Mouse (Mus musculus) gastrocnemius, postnatal 14 days (tissue): ENCODE data around the gene Dennd1a. TPM values are rescaled to one million over a fixed set of nuclear protein-coding genes. Genes with fewer than 3 reads are reported as not detected.
"Not testable (repeated sequence)": the region's sequence is repeated elsewhere in the genome, so short reads cannot be mapped to it uniquely, and the experiment has no call there.

Experiments used
- DNase-seq: peaks from one replicate; pipeline ENCODE4 v3.0.0; 2021; ENCODE audit warnings: mixed read lengths
- intact Hi-C: fragments of 180-260 bp; cut with DNase I; formaldehyde crosslinking; loops from one replicate; pipeline ENCODE4 v1.15.1; 2025; ENCODE audit warnings: low total_unique reads
- total RNA-seq, 2 experiments: library from RNA; stranded (reverse); gene quantifications; 2 replicates each; pipeline ENCODE4 v1.2.3; 2021

Gene Dennd1a
- total RNA-seq, 2 experiments from 2014 or later, result 17.5 to 20.4 TPM

DNA sequence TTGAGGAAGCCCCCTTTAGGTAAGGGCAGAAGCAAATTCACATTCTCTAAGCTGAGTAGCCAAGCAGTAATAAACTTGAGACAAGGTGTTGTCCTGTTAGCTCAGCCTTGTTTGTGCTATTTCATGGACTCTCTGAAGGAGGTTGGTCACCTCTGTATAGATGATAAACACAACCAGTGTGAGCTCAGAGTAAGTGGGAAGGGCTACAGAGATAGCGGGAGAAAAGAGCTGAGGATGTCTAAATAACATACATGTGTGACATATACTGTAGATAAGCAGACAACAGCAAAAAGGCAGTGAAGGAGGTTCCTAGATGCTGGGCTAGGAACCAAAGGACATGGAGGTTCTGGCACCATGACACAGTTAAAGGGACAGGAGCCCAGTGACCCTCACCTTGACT is 286.2 kb downstream of the Dennd1a start:
- no peak for DNase-seq
- intact Hi-C loops, result no loop called here

DNA sequence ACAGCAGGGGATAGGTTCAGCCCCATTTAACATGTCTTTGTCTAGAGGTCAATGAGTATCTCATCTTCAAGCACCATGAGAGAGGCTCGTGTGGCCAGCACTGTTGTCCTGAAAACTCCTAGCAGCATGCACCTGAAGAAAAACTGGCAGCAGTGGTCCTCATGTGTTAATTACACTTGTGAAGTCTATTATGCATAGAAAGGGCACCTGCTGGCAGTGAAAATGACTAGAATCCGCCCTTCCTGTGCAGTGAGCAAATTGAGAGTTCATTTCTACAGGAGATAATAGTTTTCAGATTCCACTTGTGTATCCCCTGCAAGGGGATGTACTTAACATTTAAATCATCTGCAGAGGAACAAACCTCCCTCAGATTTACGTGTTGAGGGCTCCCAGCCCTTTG is 289.2 kb downstream of the Dennd1a start:
- intact Hi-C loops, result no loop called here
- no peak for DNase-seq

DNA sequence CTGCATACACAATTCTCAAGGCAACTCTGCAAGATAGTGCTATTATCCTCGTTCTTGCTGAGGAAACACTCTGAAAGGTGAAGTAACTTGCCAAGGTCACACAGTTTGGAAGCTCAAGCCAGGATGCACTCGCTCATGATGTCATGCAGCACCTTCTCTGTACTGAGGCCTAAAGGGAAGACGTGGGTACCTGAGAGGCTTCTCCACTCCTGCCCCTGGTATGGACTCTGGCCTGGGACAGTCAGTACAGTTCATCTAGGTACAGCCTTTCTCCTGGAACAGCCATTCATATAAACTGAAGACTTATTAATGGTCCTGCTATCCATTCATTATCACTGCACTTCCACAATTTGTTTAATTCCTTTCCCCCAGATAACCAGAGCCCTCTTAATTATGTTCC is 298.1 kb downstream of the Dennd1a start:
- intact Hi-C loops, result no loop called here
- DNase-seq, result no peak

DNA sequence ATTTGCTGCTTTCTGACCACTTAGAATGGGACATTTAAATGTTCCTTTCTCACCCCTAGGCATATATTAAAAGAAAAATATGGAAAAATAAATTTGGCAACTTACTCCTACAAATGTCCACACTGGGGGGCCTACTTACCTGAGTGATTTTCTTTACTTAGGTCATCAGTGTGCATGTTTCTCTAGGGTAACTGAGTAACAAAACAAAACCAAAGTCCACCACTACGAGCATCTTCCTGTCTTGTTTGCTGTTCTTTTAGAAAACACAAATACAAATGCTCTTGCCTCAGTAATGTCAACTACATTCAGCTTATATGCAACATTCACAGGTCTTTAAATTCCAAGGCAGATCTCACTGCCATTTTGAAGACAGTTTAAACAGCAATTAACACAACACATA is 298.9 kb downstream of the Dennd1a start:
- no peak for DNase-seq
- intact Hi-C loops, result no loop called here

DNA sequence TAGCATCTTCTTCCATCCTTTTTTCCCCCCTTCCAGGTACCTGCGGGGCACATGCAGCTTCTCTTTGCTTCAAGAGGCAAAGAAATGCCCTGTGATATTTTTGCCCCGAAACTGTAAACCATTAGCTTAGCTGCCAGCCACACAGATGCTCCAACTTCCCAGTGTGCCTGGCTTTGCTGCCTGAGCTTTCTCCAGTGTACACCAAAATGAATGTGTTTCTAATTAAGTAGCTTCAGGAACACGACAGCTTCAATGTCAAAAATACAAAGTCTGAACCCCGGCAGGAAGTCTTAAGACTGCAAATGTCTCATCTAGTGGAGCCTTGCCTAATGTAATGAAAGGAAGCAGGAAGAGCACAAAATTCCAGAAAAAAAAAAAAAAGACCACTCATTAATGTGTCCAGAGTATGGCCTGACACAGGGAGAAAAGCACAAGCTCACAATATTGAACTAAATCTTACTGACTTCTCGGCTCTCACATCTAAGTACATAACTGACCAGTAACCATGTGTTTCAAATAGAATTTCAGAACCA is 301.4 kb downstream of the Dennd1a start:
- DNase-seq, result no peak
- intact Hi-C loops, result no loop called here

DNA sequence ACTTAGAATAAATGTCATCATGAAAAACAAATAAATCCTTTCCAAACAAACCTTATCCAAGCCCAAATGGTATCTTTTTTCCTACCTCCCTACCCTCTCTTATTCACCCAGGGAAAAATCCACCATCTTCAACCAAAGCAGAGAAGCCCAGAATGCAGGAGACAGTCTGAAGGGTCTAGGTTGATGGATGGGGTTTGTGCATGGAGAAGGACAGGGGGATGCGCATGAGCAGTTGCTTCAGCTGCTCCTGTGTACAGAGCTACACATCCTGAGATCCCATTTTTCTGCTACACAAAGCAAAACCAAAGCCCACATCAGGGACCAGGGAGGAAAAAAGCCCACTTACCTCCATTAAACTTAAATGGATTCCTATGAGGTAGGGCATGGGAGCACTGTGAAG is 304.5 kb downstream of the Dennd1a start:
- DNase-seq, result no peak
- intact Hi-C loops, result no loop called here

DNA sequence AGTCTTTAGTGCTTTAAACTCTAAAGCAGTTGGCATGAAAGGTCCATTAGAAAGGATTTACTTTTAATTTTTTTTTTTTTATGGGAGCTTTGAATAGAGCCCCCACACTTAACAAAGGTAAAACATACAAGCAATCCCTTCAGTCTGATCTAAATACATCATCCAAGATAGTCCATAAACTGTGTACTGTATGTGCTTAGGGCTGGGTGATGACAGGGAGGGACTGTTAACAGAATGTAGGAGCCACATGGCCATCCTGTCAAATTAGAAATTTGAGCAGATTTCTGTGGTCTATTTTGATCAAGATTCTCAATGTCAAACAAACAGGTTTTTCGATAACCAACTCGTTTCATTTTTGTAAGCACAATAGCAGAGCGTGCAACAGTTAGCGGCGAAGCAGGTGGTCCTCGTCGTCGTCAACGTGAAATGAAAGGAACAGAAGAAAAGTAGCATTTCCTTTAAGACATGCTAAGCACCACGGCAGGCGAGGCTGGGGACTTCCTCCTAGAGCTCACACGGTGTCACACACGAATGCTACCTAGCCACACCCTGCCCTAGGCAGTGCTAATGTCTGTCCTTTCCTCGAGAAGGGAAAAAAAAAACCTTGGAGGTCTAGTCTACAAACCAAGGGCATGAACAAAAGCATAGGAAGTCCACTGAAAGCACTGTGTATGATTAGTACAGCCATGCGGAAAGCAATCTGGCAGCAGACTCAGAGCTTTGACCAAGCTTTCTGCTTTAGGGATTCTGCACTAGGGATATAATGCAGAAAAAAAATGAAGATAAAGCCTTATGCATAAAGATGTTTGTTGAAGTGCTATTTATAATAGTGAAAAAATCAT is 305.4 kb downstream of the Dennd1a start:
- intact Hi-C loops, result no loop called here

DNA sequence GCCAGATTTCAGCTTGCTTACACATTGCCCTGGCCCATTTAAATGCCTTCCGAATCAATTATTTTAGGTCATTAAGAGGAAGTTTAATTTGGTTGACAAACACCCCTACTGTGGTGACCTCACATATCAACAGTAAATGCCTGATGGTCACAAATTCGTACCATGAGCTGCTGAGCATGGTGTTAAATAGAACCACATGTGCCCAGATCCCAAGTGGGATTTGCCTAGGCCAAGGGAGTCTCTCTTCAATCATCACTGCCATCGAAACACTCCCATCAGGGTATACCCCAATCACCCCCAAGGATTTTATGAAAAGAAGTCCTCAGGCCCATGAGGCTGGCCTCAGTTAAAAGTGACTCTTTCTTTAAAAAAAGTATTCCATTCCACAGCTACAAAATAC is 313.0 kb downstream of the Dennd1a start:
- no peak for DNase-seq
- intact Hi-C loops, result no loop called here

More for the DNA sequence above, 305.4 kb downstream of the Dennd1a start:
- DNase-seq, result no peak

DNA sequence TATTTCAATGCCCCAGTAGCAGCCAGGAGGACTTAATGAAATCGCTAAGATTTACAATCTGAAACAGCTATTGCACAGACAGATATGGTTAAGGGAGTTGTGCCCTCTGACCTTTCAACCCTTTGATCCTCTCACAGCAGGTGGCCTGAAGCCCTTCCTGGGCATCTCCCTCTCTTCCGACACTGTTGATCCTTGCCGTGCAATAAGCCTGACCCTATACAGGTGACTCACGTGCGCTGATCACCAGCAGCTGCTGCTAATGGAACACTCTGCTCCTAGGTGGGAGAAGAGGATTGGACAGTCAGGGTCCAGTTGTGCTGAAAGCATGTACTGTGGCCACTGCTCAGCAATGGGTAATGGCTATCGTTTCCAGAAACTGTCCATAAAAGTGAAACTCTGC is 314.6 kb downstream of the Dennd1a start:
- DNase-seq, result no peak
- intact Hi-C loops, result no loop called here

DNA sequence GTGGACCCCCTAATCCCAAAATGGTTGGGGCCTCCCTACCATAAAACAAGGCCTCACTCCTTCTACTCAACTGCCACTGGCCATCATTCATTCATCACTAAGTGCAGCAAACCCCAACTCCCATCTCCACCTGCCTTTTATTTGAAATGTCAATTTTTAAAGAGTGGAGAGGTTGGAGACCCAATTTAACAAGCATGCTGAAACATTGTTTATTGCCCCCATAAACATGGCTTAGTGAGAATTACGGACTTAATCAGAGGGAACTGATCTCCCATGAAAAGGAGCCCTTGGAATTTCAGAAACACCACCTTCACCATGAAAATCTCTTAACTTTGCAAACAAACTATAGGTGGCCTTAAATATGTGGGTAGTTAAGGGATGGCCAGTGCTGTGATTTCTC is 315.5 kb downstream of the Dennd1a start:
- intact Hi-C loops, result no loop called here
- DNase-seq, result no peak

DNA sequence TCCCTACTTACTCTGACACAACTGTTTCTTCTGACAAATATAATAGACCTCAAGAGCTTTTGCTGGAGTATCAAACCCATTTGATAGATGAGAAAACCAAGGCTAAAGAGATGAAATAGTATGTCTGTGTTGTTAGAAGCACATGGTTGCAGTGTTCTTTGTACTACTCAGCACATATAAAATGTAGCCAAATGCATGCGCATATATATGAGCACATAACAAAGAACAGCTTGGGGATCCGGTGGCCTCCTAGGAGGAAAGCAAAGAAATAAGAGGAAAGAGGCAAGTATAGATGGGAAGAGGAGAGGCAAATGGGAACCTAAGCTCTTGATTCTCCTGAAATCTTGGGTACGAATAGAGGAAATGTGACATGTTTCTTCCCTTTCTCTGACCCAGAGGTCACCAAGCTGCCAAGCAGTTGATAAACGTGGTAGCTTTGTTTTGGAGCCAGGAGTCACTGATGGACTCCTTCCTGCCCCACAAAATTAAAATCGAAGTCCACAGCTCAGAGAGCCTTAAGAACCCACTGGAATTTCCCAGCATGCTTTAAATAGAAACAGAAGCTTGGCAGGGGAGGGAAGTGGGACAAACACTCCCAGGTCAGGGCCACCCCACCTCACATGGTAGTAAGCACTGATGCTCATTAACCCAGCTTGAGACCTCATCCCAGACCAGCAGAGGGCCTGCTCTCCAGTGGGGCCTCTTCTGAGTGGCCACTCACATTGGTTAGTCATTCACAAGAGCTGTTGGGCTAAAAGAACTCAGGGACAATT is 317.3 kb downstream of the Dennd1a start:
- intact Hi-C loops, result no loop called here
- no peak for DNase-seq

DNA sequence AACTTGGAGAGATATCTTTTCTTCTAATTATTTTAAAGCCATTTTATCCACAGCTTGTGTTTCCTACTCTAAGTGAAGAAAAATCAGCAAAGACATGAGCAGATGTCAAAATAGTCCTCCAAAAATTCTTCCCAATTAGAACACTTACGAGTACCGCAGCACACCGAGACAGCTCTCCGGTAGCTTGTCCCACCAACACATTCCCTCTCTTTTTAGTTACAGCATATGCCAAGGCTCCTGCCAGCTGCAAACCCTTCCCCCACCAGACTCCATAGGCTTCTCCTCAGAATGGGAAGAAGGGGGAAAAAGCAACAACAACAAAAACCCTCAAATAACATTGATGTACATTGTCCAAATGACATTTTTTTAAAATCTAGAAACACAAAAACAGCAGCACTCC is 322.7 kb downstream of the Dennd1a start:
- DNase-seq, result no peak
- intact Hi-C loops, result no loop called here

DNA sequence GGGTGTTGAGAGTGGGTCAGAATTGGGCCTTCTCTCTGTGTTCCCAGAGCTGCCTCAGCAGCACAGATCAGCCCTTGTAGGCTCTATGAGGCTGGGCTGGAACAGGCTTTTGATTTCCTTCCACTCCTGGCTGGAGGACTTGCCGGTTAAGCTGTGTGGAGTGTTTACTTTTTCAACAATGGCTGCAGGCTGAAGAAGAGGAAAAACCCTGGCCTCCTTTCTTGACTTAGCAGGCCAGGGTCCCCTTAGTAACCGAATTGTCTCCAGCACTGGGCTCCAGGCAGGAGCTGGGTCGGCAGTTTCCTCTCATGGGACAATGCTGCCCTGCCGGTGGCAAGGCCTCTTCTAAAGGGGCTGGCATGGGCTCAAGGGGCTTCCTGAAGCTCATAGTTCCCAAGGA is 323.8 kb downstream of the Dennd1a start:
- DNase-seq, result no peak

DNA sequence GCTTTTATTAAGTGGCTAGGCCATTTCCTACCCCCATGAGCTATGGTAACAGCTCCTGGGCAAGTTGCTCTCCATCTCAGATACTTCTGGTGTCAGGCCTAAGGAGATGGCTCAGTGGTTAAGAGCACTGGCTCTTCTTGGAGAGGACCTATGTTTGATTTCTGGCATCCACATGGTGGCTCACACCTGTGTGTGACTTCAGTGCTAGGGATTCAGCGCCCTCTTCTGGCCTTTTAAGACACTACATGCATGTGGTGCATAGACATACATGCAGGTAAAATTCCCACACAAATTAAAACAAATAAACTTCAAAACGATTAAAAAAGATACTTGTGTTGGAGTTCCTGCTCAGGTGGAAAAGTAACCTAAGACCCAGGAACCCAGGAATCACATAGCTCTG is 338.8 kb downstream of the Dennd1a start:
- intact Hi-C loops, result no loop called here
- DNase-seq, result no peak

More for the DNA sequence above, 323.8 kb downstream of the Dennd1a start:
- intact Hi-C loops, result no loop called here

DNA sequence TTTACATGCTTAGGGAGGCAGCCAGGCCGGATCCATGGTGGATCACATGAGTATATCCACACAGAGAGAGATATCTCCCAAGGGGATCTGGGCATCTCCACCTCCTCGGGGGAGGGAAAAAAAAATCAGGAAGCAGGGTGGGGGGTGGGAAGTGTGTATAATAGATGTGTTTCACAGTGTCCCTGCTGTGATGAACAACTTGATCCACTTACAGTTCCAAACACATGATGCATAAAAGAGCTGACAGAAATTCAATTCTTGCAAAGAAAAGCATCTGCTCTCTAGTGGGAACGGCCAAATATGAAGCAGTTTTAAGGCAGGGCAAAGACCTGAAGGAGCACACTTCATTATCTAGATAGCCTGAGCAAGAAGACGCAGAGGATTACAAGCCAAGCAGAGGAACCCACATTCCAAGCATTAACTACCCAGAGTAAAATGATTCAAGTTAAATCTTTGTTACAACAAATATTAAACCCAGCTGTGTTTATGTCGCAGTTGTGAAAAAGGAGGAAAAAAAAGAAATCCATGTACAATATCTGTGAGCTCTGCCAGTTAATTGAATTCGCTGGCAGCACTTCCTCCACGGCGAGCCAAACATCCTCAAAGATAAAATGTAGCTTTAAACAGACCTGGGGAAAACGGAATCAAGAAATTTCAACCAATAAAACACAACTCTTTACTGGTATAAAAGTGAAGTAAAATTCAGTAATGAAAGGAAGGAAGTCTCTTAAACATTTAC is 341.4 kb downstream of the Dennd1a start:
- DNase-seq, result no peak
- intact Hi-C loops, result no loop called here

DNA sequence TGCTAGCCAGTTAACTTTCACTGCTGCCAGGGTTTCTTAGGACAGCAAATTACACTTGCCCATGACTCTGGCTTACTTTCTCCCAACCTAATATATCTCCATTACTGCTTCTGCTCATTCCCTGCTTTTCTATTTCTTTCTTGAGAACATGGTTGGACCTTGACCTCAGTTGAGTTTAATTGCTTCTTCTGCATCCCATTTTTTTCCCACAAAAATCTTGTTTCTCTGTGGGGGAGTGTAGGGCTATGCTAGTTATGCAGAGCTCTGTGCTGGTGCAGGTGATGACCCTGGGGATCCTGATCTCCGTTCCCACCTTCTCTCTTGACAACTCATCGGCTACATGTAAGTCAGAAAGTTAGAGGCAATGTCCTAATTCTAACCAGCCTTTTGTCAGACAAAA is 344.3 kb downstream of the Dennd1a start:
- DNase-seq, result no peak
- intact Hi-C loops, result no loop called here

DNA sequence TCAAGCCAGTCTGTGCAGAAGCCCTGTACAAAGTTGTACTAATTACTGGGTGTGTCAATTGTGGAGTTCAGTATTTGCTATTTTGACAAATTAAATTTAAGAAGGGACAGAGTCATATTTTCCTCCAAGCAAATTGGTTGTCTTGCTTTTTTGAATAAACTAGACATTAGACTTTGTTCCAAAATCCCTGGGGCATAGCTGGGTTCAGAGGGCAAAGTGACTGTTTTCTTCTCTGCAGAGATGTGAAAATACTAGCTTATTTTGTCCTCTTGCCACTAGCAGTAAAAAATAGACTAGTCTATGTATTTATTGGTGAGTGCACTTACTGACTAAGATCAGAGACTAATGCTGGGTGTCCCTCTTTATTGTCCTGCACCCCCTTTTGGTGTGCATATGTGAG is 345.4 kb downstream of the Dennd1a start:
- no peak for DNase-seq
- intact Hi-C loops, result no loop called here

DNA sequence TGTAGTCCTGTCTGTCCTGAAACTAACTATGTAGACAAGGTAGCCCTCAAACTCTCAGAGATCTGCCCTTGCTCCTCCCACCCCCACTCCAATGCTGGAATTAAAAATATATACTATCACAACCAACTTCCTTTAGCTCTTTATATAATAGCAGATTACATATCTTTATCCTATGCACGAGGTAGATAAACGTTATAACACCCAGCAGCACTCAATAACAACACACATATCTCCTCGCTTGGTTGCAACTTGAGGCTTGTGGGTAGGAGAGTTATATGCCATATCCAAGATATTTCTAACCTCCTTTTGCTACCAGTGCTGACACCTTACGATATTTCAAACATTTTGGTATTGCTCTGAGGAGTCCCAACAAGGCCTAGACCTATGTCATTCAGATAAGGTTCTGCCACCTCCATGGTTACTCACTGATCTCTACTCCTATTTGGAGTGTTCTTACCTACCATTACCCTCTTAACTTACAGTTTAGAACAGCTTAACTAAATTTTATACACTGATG is 346.3 kb downstream of the Dennd1a start:
- intact Hi-C loops, result no loop called here
- DNase-seq, result no peak

DNA sequence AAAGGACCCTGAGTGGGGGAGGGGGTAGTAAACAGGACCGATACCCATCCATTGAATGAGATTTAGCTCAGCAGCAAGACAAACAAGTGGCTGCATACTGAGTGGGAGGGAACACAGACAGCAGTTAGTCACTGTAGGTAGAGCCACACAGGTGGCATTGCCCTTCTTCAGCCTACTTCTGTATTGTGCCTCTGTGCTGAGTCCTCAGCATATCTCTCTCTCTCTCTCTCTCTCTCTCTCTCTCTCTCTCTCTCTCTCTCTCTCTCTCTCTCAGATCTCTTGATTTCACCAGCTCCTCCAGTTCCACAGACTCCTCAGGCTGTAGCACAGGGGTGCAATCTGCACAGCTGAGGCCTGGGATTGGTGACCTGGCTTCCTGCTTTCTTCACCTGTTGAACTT is 347.2 kb downstream of the Dennd1a start:
- DNase-seq, result no peak
- intact Hi-C loops, result no loop called here

DNA sequence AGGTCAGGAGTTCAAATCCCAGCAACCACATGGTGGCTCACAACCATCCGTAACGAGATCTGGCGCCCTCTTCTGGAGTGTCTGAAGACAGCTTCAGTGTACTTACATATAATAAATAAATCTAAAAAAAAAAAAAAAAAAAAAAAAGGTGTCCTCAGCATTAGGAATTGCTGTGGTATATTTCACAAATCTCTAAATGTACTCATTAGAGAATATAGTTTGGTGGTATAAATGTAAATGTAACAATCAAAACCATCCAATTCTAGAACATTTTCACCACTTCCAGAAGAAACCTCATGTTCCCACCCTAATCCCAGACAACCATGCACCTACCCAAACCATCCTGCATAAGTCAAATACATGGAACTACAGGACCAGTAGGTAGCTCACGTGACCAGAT is 350.3 kb downstream of the Dennd1a start:
- DNase-seq, intact Hi-C loops: not testable (repeated sequence)
